Mouse (Mus musculus) Patski (cell line): ENCODE data around the gene Per2. TPM values are rescaled to one million over a fixed set of nuclear protein-coding genes. Genes with fewer than 3 reads are reported as not detected.

ENCODE experiments used
- ATAC-seq: fragments of 100-300 bp; one replicate; pipeline ENCODE4 v1.8.0; 2021
- CTCF ChIA-PET: fragments of 350-600 bp; sonication (Branson Sonifier 250); formaldehyde crosslinking; loops from one replicate; lab custom pipeline; 2022; ENCODE audit warnings: inconsistent platforms; lab: Charles Lee
- POLR2A ChIA-PET: fragments of 350-600 bp; sonication (Branson Sonifier 250); formaldehyde crosslinking; loops from one replicate; lab custom pipeline; 2022; ENCODE audit warnings: antibody characterized with exemption, inconsistent platforms; lab: Charles Lee
- DNase-seq: peaks from one replicate; pipeline ENCODE4 v3.0.0-alpha.2; 2011; ENCODE audit warnings: low read depth, low spot score
- H3K27me3 ChIP-seq: fragments of 371-371 bp; one replicate; pipeline ENCODE4 v1.5.1; 2021
- CTCF ChIP-seq: fragments of 100-300 bp; IDR thresholded peaks from one replicate; pipeline ENCODE4 v1.5.1; 2021
- in situ Hi-C: fragments of 300-500 bp; cut with MboI; formaldehyde crosslinking; loops from 3 replicates; pipeline ENCODE4 v1.11.1; 2018; ENCODE audit warnings: low pct_unique_long_range_greater_than_20kb, mixed read lengths
- polyA plus RNA-seq: library from polyadenylated mRNA; unstranded; gene quantifications from one replicate; pipeline ENCODE4 v1.2.3, GENCODE M21; 2021

The Per2 gene
- 9.7 TPM for polyA plus RNA-seq

- in situ Hi-C loops: no loop called here
- CTCF ChIA-PET: interaction anchor here (1.0 to 5.7 kb wide), 6 partner anchors 15 to 32 kb away, joined by 3 to 31 read pairs (median 6); no protein-coding TSS in a partner anchor
- peak; percentile 91 for DNase-seq
- H3K27me3 ChIP-seq: no peaks in the 10 kb centered on the region
- TF ChIP-seq CTCF: no peak
- POLR2A ChIA-PET: interaction anchor here (0.9 to 1.0 kb wide), 2 partner anchors 24 kb away, joined by 3 read pairs; no protein-coding TSS in a partner anchor
- peak; percentile 44 for ATAC-seq
Observed at GRCm38 (mm10) chr1:91459059-91459809, at the start of gene Per2. TSS of gene Per2 (minus strand) at chr1:91459324.

GRCm38 (mm10) chr1:91504615-91505014 lies 45.5 kb upstream of the Per2 start:
- H3K27me3 ChIP-seq: no peaks in the 10 kb centered on the region
- in situ Hi-C loops: no loop called here
- POLR2A ChIA-PET: no interaction called here
- DNase-seq (no peak), ATAC-seq (no peak)
- CTCF ChIA-PET: interaction anchor here (1.0 kb wide), 1 partner anchor 28 kb away, joined by 3 read pairs; no protein-coding TSS in a partner anchor
- no peak for TF ChIP-seq CTCF

- no peaks in the 10 kb centered on the region for H3K27me3 ChIP-seq
- CTCF ChIA-PET: no interaction called here
- DNase-seq (no peak), ATAC-seq (no peak)
- in situ Hi-C loops: no loop called here
- TF ChIP-seq CTCF: no peak
- POLR2A ChIA-PET: no interaction called here
Observed at GRCm38 (mm10) chr1:91498579-91498978, 39.5 kb upstream of the Per2 start.

- POLR2A ChIA-PET: no interaction called here
- CTCF ChIA-PET: no interaction called here
- ATAC-seq: no peak
- no peaks in the 10 kb centered on the region for H3K27me3 ChIP-seq
- in situ Hi-C loops: no loop called here
- DNase-seq: no peak
- TF ChIP-seq CTCF: no peak
Observed at GRCm38 (mm10) chr1:91495321-91495720, 36.2 kb upstream of the Per2 start.

GRCm38 (mm10) chr1:91494457-91495140 lies 35.5 kb upstream of the Per2 start, which contains the start of gene Traf3ip1:
TSS of gene Traf3ip1 (plus strand) at chr1:91494647.
- ChIA-PET POLR2A (no interaction called here), CTCF (interaction anchor here (2.0 kb wide), 1 partner anchor 11 kb away, joined by 6 read pairs; no protein-coding TSS in a partner anchor)
- DNase-seq (no peak), ATAC-seq (peak; percentile 77)
- H3K27me3 ChIP-seq: no peaks in the 10 kb centered on the region
- no peak for TF ChIP-seq CTCF
- in situ Hi-C loops: no loop called here

- ATAC-seq: no peak
- no peak for DNase-seq
- POLR2A ChIA-PET: no interaction called here
- in situ Hi-C loops: no loop called here
- no peaks in the 10 kb centered on the region for H3K27me3 ChIP-seq
- CTCF ChIA-PET: interaction anchor here (2.0 kb wide), 1 partner anchor 11 kb away, joined by 6 read pairs; no protein-coding TSS in a partner anchor
- TF ChIP-seq CTCF: no peak
Observed at GRCm38 (mm10) chr1:91493938-91494337, 34.8 kb upstream of the Per2 start.

GRCm38 (mm10) chr1:91492740-91493139 lies 33.6 kb upstream of the Per2 start:
- in situ Hi-C loops: no loop called here
- CTCF ChIA-PET: interaction anchor here (1.5 kb wide), 1 partner anchor 10 kb away, joined by 9 read pairs; no protein-coding TSS in a partner anchor

GRCm38 (mm10) chr1:91490322-91490721 lies 31.2 kb upstream of the Per2 start:
- ChIA-PET POLR2A (no interaction called here), CTCF (interaction anchor here (1.1 to 1.2 kb wide), 2 partner anchors 10 to 25 kb away, joined by 4 to 5 read pairs; no protein-coding TSS in a partner anchor)
- H3K27me3 ChIP-seq: no peaks in the 10 kb centered on the region
- TF ChIP-seq CTCF: no peak
- DNase-seq (peak; percentile 56), ATAC-seq (peak; percentile 85)
- in situ Hi-C loops: no loop called here

More at GRCm38 (mm10) chr1:91492740-91493139, 33.6 kb upstream of the Per2 start:
- DNase-seq (no peak), ATAC-seq (no peak)
- POLR2A ChIA-PET: no interaction called here
- H3K27me3 ChIP-seq: no peaks in the 10 kb centered on the region
- no peak for TF ChIP-seq CTCF

GRCm38 (mm10) chr1:91486165-91486564 lies 27.0 kb upstream of the Per2 start:
- no peak for TF ChIP-seq CTCF
- H3K27me3 ChIP-seq: no peaks in the 10 kb centered on the region
- ChIA-PET POLR2A (interaction anchor here (1.4 kb wide), 1 partner anchor 20 kb away, joined by 5 read pairs; no protein-coding TSS in a partner anchor), CTCF (no interaction called here)
- ATAC-seq: no peak
- no peak for DNase-seq
- in situ Hi-C loops: loop anchor here (5.0 kb wide), 1 partner anchor 59 kb away; no protein-coding TSS in a partner anchor

- TF ChIP-seq CTCF: no peak
- ChIA-PET POLR2A (interaction anchor here (1.4 kb wide), 1 partner anchor 20 kb away, joined by 5 read pairs; no protein-coding TSS in a partner anchor), CTCF (interaction anchor here (0.7 kb wide), 1 partner anchor 26 kb away, joined by 3 read pairs; the partner anchor contains the start of gene Per2)
- in situ Hi-C loops: loop anchor here (5.0 kb wide), 1 partner anchor 58 kb away; no protein-coding TSS in a partner anchor
- ATAC-seq (no peak), DNase-seq (no peak)
- H3K27me3 ChIP-seq: no peaks in the 10 kb centered on the region
Observed at GRCm38 (mm10) chr1:91485422-91485821, 26.3 kb upstream of the Per2 start.
